ENCODE assay signal across 8 mouse cellular contexts in the genomic region with DNA sequence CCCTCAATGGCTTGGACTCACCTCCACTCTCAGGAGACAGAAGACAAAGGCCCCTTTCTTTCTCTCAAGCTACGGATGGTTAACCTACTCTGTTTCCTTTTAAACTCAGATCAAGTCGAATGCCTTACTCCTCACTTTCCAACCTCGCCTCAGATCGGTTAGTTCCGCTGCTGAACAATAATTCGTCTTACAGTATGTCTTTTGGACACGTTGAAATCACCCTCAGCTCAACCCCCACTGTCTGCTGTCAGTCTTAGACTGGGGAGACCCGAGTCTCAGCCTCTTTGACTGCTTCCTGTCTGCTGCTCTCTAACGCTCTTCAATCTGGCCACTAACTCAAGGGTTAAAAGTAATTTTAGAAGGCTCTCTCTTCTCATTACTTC. TPM values are rescaled to one million over a fixed set of nuclear protein-coding genes. Genes with fewer than 3 reads are reported as not detected.
A peak's percentile ranks its signal among the peaks of the same experiment; 100 is the strongest.
DNase-seq lines count a peak whose midpoint lies in the region; ATAC-seq and TF ChIP-seq lines count a peak whose summit lies in the region.

No protein-coding gene starts in this region.

- H3K9ac ChIP-seq in limb, embryonic 14.5 days (ENCODE audit: low read depth, low read length, severe bottlenecking): 0 out of 2 replicates have a peak overlapping the region, but pooled peaks have one; percentile 21
- H3K9ac ChIP-seq in stomach, embryonic 15.5 days: no peak overlapping the region

- H3K27me3 ChIP-seq in limb, embryonic 14.5 days (ENCODE audit: control insufficient read depth, insufficient read depth, low read length): no peaks in the 10 kb centered on the region
- no peaks in the 10 kb centered on the region; the same call in 1 of the 2 replicates for H3K27me3 ChIP-seq in stomach, embryonic 15.5 days (replicated peaks)

- H3K4me1 ChIP-seq in limb, embryonic 14.5 days (ENCODE audit: control insufficient read depth, insufficient read depth, low read length): peaks cover 10% of the 10 kb centered on the region; the same call in 1 of the 2 replicates
- peaks cover 7% of the 10 kb centered on the region; the same call in 1 of the 2 replicates for H3K4me1 ChIP-seq in stomach, embryonic 15.5 days

- 17% methylated on average over 9 of the region's 9 CpGs for WGBS in limb, embryonic 14.5 days
- WGBS in stomach, embryonic 15.5 days: 15% methylated on average over 9 of the region's 9 CpGs

- peak; percentile 19; the same call in 1 of the 2 replicates for ATAC-seq in limb, embryonic 14.5 days (ENCODE audit: low FRiP score, low read depth)
- no peak for ATAC-seq in stomach, embryonic 15.5 days (ENCODE audit: insufficient read depth, low FRiP score, low read depth)

- DNase-seq in gastrocnemius, adult 2 months: no peak
- DNase-seq in gastrocnemius, postnatal 36 days: no peak
- peak; percentile 11 for DNase-seq in thymus, postnatal 0 days (ENCODE audit: low spot score)
- DNase-seq in thymus, adult 18-20 months: no peak
- no peak for DNase-seq in limb, embryonic 14.5 days (ENCODE audit: low spot score)
- DNase-seq in right cerebral cortex, adult 18-20 months: no peak
- DNase-seq in B cell, adult 2 months: no peak

- TF ChIP-seq POLR2A in limb, embryonic 14.5 days (IDR thresholded peaks at IDR 0.05; ENCODE audit: borderline replicate concordance, extremely low read depth, insufficient read depth, insufficient read length): no peak

- H3K4me3 ChIP-seq in gastrocnemius, adult 2 months: peak overlapping the region; percentile 77
- H3K4me3 ChIP-seq in limb, embryonic 14.5 days (replicated peaks; ENCODE audit: low read length): peak overlapping the region; percentile 61
- peak overlapping the region; percentile 64 for H3K4me3 ChIP-seq in stomach, embryonic 15.5 days (replicated peaks)

- intact Hi-C loops in gastrocnemius, adult 2 months (cut with DNase I): no loop called here
- intact Hi-C loops in gastrocnemius, postnatal 36 days (cut with DNase I): loop anchor here (5.0 to 10.0 kb wide), 2 partner anchors 81 to 344 kb away; no protein-coding TSS in a partner anchor

- H3K4me2 ChIP-seq in limb, embryonic 14.5 days (replicated peaks; ENCODE audit: low read depth, low read length, severe bottlenecking): peak overlapping the region; percentile 93
- peak overlapping the region; percentile 93 for H3K4me2 ChIP-seq in stomach, embryonic 15.5 days

- H3K27ac ChIP-seq in gastrocnemius, adult 2 months: peak overlapping the region; percentile 35
- 0 out of 2 replicates have a peak overlapping the region, but pooled peaks have one; percentile 39 for H3K27ac ChIP-seq in limb, embryonic 14.5 days (replicated peaks; ENCODE audit: low read depth, low read length)
- H3K27ac ChIP-seq in stomach, embryonic 15.5 days: peak overlapping the region; percentile 26

- H3K9me3 ChIP-seq in limb, embryonic 14.5 days (ENCODE audit: control insufficient read depth, low read length): no peaks in the 10 kb centered on the region
- no peaks in the 10 kb centered on the region for H3K9me3 ChIP-seq in stomach, embryonic 15.5 days

- H3K36me3 ChIP-seq in limb, embryonic 14.5 days (ENCODE audit: control insufficient read depth, insufficient read depth, low read length): no peaks in the 10 kb centered on the region
- no peaks in the 10 kb centered on the region for H3K36me3 ChIP-seq in stomach, embryonic 15.5 days

- TF ChIP-seq CTCF in gastrocnemius, adult 2 months (IDR thresholded peaks at IDR 0.05): no peak

RNA-seq across cellular contexts. Expression of a gene that starts 0.5 kb away (rescaled TPM):
- 1 to 10 TPM; 1.5 to 1.9 TPM for total RNA-seq in gastrocnemius, adult 2 months (2021)
- 1 to 10 TPM; 1.6 to 2.0 TPM for total RNA-seq in gastrocnemius, postnatal 36 days (2021)
- polyA plus RNA-seq in thymus, postnatal 0 days (2015; fragmentation: Nextera tagmentation; extraction: Ambion mirVana): 2.1 and 2.7 TPM in 2 replicates
- polyA plus RNA-seq in limb, embryonic 14.5 days (2012; rRNA removed): 3.8 TPM in 2 replicates
- 2.9 TPM in 2 replicates for polyA plus RNA-seq in limb, embryonic 14.5 days (2014; fragmentation: Nextera tagmentation; extraction: Ambion mirVana)
- 4.6 and 4.9 TPM in 2 replicates for polyA plus RNA-seq in stomach, embryonic 15.5 days (2015; fragmentation: Nextera tagmentation; extraction: Ambion mirVana)

RNA-seq across cellular contexts. Expression of a gene that starts 31.9 kb away (rescaled TPM):
- total RNA-seq in gastrocnemius, adult 2 months (2021): under 1 TPM; 0.10 to 0.14 TPM
- total RNA-seq in gastrocnemius, postnatal 36 days (2021): under 1 TPM; 0.17 to 0.20 TPM
- polyA plus RNA-seq in thymus, postnatal 0 days (2015; fragmentation: Nextera tagmentation; extraction: Ambion mirVana): 16.6 and 16.9 TPM in 2 replicates
- polyA plus RNA-seq in limb, embryonic 14.5 days (2012; rRNA removed): 1.1 TPM in 2 replicates
- polyA plus RNA-seq in limb, embryonic 14.5 days (2014; fragmentation: Nextera tagmentation; extraction: Ambion mirVana): 1.4 and 1.9 TPM in 2 replicates
- 4.0 and 4.4 TPM in 2 replicates for polyA plus RNA-seq in stomach, embryonic 15.5 days (2015; fragmentation: Nextera tagmentation; extraction: Ambion mirVana)
